Mouse (Mus musculus) forebrain, embryonic 14.5 days (tissue): ENCODE results near the gene Kat5. TPM values are rescaled to one million over a fixed set of nuclear protein-coding genes. Genes with fewer than 3 reads are reported as not detected.

Experiments used
- ATAC-seq: fragments of 200-750 bp; cut with Nextera tagmentation; 2 replicates; pipeline ENCODE4 v1.8.0; 2017; ENCODE audit warnings: mild to moderate bottlenecking, moderate library complexity
- DNase-seq: peaks from one replicate; pipeline ENCODE4 v3.0.0-alpha.2; 2015; ENCODE audit warnings: low spot score
- H3K27ac ChIP-seq: fragments of 300-500 bp; sonication (generic); 2 replicates; pipeline ENCODE4 v1.5.1; 2014; ENCODE audit warnings: low read depth, mild to moderate bottlenecking, control low read depth, low read length, moderate library complexity
- H3K27me3 ChIP-seq: fragments of 300-500 bp; sonication (generic); replicated peaks from 2 replicates; pipeline ENCODE4 v1.6.1; 2014; ENCODE audit warnings: low read length, control low read depth, mixed read lengths; ENCODE audit not compliant: control insufficient read depth, insufficient read depth
- H3K36me3 ChIP-seq: fragments of 300-500 bp; sonication (generic); 2 replicates; pipeline ENCODE4 v1.6.1; 2014; ENCODE audit warnings: low read length, control low read depth; ENCODE audit not compliant: control insufficient read depth, insufficient read depth
- H3K4me1 ChIP-seq: fragments of 300-500 bp; sonication (generic); 2 replicates; pipeline ENCODE4 v1.6.1; 2014; ENCODE audit warnings: antibody characterized with exemption, low read length, control low read depth; ENCODE audit not compliant: control insufficient read depth, insufficient read depth
- H3K4me2 ChIP-seq: fragments of 300-500 bp; sonication (generic); 2 replicates; pipeline ENCODE4 v1.6.1; 2014; ENCODE audit warnings: mild to moderate bottlenecking, control low read depth, low read length
- H3K4me3 ChIP-seq: fragments of 300-500 bp; sonication (generic); 2 replicates; pipeline ENCODE4 v1.5.1; 2014; ENCODE audit warnings: low read depth, low read length, control low read depth
- H3K9ac ChIP-seq: fragments of 300-500 bp; sonication (generic); 2 replicates; pipeline ENCODE4 v1.6.1; 2014; ENCODE audit warnings: mild to moderate bottlenecking, low read length, control low read depth, moderate library complexity
- H3K9me3 ChIP-seq: fragments of 300-500 bp; sonication (generic); replicated peaks from 2 replicates; pipeline ENCODE4 v1.6.1; 2016; ENCODE audit warnings: low read length, control low read depth, mixed read lengths; ENCODE audit not compliant: control insufficient read depth
- WGBS: fragments of 180-500 bp; shearing (Covaris S2); extraction: QIAGEN DNeasy Blood & Tissue Kit; methylation state at CpG from one replicate; pipeline ENCODE4 v1.1.7; 2014; 5-methylcytosine and 5-hydroxymethylcytosine counted together
- polyA plus RNA-seq: library from polyadenylated mRNA; unstranded; fragments of >200 nt; fragmentation: Nextera tagmentation; extraction: Ambion mirVana; gene quantifications from 2 replicates; pipeline ENCODE4 v1.2.1, GENCODE M21; 2014

The Kat5 gene
- polyA plus RNA-seq, 1 experiment from 2014 or later: 43.7 TPM

DNA sequence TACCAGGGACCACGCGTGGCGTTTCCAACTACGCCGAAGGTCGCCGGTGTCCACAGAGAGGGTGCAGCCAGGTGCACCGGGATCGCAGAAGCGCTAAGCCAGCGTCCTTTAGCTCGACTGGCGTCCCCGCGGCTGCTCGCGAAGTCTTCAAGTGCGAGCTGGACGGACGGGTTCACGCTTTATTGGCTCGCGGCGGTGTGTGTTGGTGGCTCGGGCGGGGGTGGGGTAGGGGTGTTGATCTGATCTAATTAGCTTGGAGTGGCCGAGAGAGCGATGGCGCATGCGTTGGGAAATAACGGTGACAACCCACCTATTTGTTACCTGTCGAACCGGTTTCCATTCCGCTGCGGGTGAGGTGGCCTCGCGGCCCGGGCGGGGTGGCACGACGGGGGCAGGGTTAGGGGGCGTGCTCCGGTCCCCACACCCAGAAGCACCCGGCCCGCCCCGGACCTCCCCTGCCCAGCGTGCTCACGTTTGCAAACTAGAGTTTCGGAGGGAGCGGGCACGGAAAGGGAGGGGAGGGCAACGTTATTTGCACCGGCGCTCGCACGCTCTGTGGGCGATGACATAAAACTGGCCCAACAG is 49.5 kb downstream of the Kat5 start, which contains the start of gene Ovol1:
Gene Ovol1 (minus strand): TSS at position 190 of the 585 bp plus-strand sequence.
- no peak for ATAC-seq

DNA sequence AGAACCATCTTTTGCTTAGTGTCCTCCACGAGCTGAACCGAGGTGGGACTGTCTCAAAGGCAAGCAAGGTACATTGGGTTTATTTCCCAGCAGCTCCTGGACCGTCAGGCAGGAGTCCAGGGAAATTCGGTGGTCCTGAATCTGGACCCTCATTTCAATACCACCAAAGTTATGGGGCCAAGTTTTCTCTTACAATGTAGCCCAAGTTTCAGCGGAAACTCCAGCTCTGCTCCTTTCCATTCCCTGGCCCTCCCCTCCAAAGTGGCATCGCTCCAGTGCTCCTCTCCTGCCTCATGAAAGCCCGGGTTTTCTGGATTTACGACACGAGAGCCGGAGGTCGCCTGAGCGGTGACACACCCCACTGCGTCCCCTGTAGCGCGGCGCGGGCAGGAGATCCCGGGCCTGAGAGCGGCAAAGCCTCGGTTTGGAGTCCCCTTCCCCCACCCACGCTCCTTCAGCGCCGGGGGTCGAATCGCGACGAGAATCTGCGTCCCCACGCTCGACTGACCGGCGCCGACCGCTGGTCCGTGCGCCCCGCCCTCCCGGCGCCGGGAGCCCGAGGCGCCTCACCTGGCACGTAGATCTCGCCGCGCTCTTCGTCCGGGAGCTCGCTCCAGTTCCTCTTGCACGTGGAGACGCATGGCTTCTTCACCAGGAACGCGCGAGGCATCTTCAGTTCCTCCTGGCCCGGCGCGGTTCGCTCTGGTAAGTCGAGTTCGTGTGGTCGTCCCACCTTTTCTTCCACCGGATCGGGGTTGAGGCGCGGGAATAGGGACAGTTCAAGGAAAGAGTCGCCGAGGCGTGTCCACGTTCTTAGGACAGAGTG is 50.2 kb downstream of the Kat5 start:
- Histone ChIP-seq H3K27me3 (peaks cover 58% of the 10 kb centered on the region), H3K4me2 (peak overlapping the region; percentile 48)

More for the DNA sequence above, 49.5 kb downstream of the Kat5 start, which contains the start of gene Ovol1:
- Histone ChIP-seq H3K27ac (no peak within 1 kb of the TSS), H3K9me3 (no peaks in the 10 kb centered on the region), H3K27me3 (peaks cover 58% of the 10 kb centered on the region), H3K4me3 (peak within 1 kb of the TSS; percentile 27), H3K4me2 (peak within 1 kb of the TSS; percentile 48), H3K9ac (peak within 1 kb of the TSS; percentile 32; the same call in 1 of the 2 replicates), H3K36me3 (no peaks in the 10 kb centered on the region), H3K4me1 (0 out of 2 replicates have a peak, but pooled peaks cover 6% of the 10 kb centered on the region)
- WGBS: under 1% methylated on average over 51 of the region's 57 CpGs
- peak; percentile 20 for DNase-seq

GRCm38 (mm10) chr19:5559229-5559628 is 50.8 kb downstream of the Kat5 start:
- WGBS: 16% methylated on average over 8 of the region's 8 CpGs

More for the DNA sequence above, 50.2 kb downstream of the Kat5 start:
- no peaks in the 10 kb centered on the region for H3K9me3 ChIP-seq
- peak overlapping the region; percentile 27 for H3K4me3 ChIP-seq
- no peak for DNase-seq
- H3K4me1 ChIP-seq: 0 out of 2 replicates have a peak, but pooled peaks cover 6% of the 10 kb centered on the region
- H3K27ac ChIP-seq: no peak overlapping the region
- WGBS: 1% methylated on average over 69 of the region's 69 CpGs
- no peaks in the 10 kb centered on the region for H3K36me3 ChIP-seq
- peak overlapping the region; percentile 29; the same call in 1 of the 2 replicates for H3K9ac ChIP-seq
- no peak for ATAC-seq

GRCm38 (mm10) chr19:5558770-5559169 is 51.3 kb downstream of the Kat5 start:
- DNase-seq: no peak
- Histone ChIP-seq H3K27me3 (peaks cover 58% of the 10 kb centered on the region), H3K4me1 (0 out of 2 replicates have a peak, but pooled peaks cover 6% of the 10 kb centered on the region), H3K27ac (no peak overlapping the region), H3K36me3 (no peaks in the 10 kb centered on the region), H3K4me3 (no peak overlapping the region), H3K4me2 (no peak overlapping the region), H3K9me3 (no peaks in the 10 kb centered on the region), H3K9ac (no peak overlapping the region)
- WGBS: 64% methylated on average over 8 of the region's 8 CpGs
- no peak for ATAC-seq

More at GRCm38 (mm10) chr19:5559229-5559628, 50.8 kb downstream of the Kat5 start:
- no peaks in the 10 kb centered on the region for H3K9me3 ChIP-seq
- ATAC-seq (no peak), DNase-seq (no peak)
- H3K4me1 ChIP-seq: 0 out of 2 replicates have a peak, but pooled peaks cover 6% of the 10 kb centered on the region
- H3K27ac ChIP-seq: no peak overlapping the region
- no peaks in the 10 kb centered on the region for H3K36me3 ChIP-seq
- no peak overlapping the region for H3K4me3 ChIP-seq
- no peak overlapping the region for H3K9ac ChIP-seq
- H3K27me3 ChIP-seq: peaks cover 58% of the 10 kb centered on the region
- no peak overlapping the region for H3K4me2 ChIP-seq

DNA sequence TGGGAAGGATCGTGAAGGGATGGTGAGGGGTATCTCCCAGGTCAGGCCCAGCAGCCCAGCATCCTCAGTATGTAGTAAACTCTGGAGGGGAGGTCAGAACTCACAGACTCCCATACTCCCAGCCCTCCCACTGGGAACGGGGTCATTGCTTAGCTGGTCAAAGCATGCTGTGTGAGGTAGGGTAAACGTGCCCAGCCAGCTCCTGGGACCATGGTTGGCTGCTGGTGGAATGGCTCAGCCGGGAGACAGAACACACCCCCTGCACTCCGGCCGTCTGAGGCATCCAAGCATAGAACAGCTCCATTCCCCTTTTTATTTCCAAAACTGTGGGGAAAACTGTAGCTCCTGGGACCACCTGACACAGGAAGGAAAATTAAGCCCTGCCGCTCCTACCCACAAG is 51.9 kb downstream of the Kat5 start:
- no peak for ATAC-seq
- DNase-seq: no peak
- Histone ChIP-seq H3K27ac (no peak overlapping the region), H3K4me1 (0 out of 2 replicates have a peak, but pooled peaks cover 6% of the 10 kb centered on the region), H3K9ac (no peak overlapping the region), H3K9me3 (no peaks in the 10 kb centered on the region), H3K36me3 (no peaks in the 10 kb centered on the region), H3K27me3 (peaks cover 55% of the 10 kb centered on the region), H3K4me3 (no peak overlapping the region), H3K4me2 (no peak overlapping the region)
- WGBS: 48% methylated on average over 7 of the region's 7 CpGs

DNA sequence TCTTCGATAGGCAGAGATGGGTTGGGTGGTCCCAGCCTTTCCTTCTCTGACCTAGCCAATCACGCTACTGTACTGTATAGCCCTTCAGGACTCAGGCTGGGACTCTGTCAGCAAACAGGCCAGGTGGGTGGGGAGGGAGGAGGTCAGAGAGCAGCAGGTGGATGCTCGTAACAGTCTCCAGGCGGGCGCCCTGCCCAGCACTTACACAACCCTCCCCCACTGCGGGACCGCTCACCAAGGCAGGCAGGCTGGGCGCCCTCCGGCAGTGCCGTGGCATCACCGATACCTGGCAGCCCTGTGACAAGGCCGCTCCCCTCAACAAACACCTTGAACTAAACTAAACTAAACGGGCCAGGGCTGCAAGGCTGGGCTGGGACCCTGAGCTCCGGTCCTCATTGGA is 55.8 kb downstream of the Kat5 start:
- 84% methylated on average over 14 of the region's 14 CpGs for WGBS
- no peak overlapping the region for H3K9ac ChIP-seq
- H3K9me3 ChIP-seq: no peaks in the 10 kb centered on the region
- DNase-seq: no peak
- H3K27me3 ChIP-seq: peaks cover 15% of the 10 kb centered on the region
- no peak for ATAC-seq
- no peaks in the 10 kb centered on the region for H3K36me3 ChIP-seq
- no peak overlapping the region for H3K4me2 ChIP-seq
- no peak overlapping the region for H3K27ac ChIP-seq
- no peaks in the 10 kb centered on the region for H3K4me1 ChIP-seq
- H3K4me3 ChIP-seq: no peak overlapping the region

DNA sequence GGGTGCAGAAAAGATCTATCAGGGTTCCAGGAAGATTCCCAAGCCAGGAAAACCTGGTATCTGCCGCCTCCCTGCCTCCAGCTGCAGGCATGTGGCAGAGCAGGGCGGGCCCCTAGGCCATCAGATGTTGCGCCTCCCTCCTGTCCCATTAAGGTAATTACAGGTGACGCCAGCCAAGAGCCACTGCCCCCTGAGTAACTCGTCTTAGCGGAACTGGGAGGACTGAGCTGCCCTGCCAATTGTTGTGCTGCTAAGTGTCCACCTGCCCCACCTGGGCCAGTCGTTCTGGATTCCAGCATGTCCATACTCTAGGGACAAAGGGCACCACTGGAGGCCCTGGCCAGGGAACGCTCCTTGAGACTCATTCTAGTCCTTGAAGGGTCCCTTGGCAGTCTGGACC is 56.2 kb downstream of the Kat5 start:
- Histone ChIP-seq H3K27me3 (peaks cover 11% of the 10 kb centered on the region), H3K4me3 (no peak overlapping the region), H3K4me1 (no peaks in the 10 kb centered on the region), H3K9ac (no peak overlapping the region), H3K36me3 (no peaks in the 10 kb centered on the region), H3K9me3 (no peaks in the 10 kb centered on the region), H3K27ac (no peak overlapping the region), H3K4me2 (no peak overlapping the region)
- no peak for ATAC-seq
- DNase-seq: no peak
- WGBS: 59% methylated on average over 8 of the region's 8 CpGs
